Mouse (Mus musculus) ES-E14 (cell line): ENCODE data around the gene Adgrg5.

Experiments used
- CHD2 ChIP-seq: IDR thresholded peaks from 2 replicates; pipeline ENCODE4 v1.6.1; 2014; ENCODE audit warnings: mild to moderate bottlenecking, low read depth, low read length, inconsistent platforms
- HCFC1 ChIP-seq: IDR thresholded peaks from 2 replicates; pipeline ENCODE4 v1.6.1; 2012; ENCODE audit warnings: low read length, inconsistent platforms, borderline replicate concordance; ENCODE audit not compliant: insufficient read depth

GRCm38 (mm10) chr8:94954921-94955758, 31.6 kb downstream of the Adgrg5 start:
- TF ChIP-seq HCFC1 (no peak), CHD2 (no peak)
